Mouse (Mus musculus): ENCODE data around the gene Nfe2l3.

Gene Nfe2l3

GRCm38 (mm10) chr6:51486731-51487130, 54.3 kb downstream of the Nfe2l3 start:
- no peak for DNase-seq

DNA sequence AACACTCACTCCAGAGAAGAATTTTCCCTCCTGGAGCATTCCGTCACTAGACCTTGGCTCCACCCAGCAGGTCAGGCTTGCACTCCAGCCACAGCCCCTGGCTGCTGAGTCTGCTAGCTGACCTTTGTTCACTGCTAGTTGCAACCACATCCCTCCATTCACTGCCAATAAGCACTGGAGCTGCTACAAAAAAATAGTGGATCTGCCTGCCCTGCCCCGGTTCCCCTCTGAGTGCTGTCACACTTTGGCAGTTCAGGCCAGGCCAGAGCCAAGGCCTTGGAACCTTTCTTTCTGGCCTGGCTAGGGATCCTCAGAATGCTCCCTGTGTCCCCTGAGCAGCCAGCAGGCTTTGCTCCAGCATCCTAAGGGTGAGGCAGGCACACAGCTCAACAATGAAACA, 57.3 kb downstream of the Nfe2l3 start:
- no peak for DNase-seq

GRCm38 (mm10) chr6:51497321-51498111, 65.0 kb downstream of the Nfe2l3 start:
- no peak for DNase-seq

- no peak for DNase-seq
Measured at GRCm38 (mm10) chr6:51505671-51506070, 73.2 kb downstream of the Nfe2l3 start.

- no peak for DNase-seq
Measured at GRCm38 (mm10) chr6:51507556-51507955, 75.1 kb downstream of the Nfe2l3 start.

Measured in layer of hippocampus, adult 9-11 months (tissue).